ENCODE assay signal across 16 mouse cellular contexts in genomic region chr7:132278658-132279057, GRCm38 (mm10). TPM values are rescaled to one million over a fixed set of nuclear protein-coding genes. Genes with fewer than 3 reads are reported as not detected.
A peak's percentile ranks its signal among the peaks of the same experiment; 100 is the strongest.
DNase-seq lines count a peak whose midpoint lies in the region; ATAC-seq and TF ChIP-seq lines count a peak whose summit lies in the region.
"Had no signal": no experiment of that assay in that cellular context is flagged by ENCODE, and none has a peak within 500 bp of the region (broad histone marks: within the 10 kb centered on the region; RNA-seq: fewer than 3 reads in every experiment).

No protein-coding gene starts in this region.

- ATAC-seq in liver, embryonic 11.5 days (replicated peaks; ENCODE audit: low FRiP score): peak; percentile 31; the same call in 1 of the 2 replicates
- ATAC-seq in liver, embryonic 12.5 days: no peak; the same call in 1 of the 2 replicates
- peak; percentile 34; the same call in 1 of the 2 replicates for ATAC-seq in liver, embryonic 13.5 days (ENCODE audit: low read depth)
- ATAC-seq in forebrain, embryonic 14.5 days: no peak
- ATAC-seq: forebrain, embryonic 16.5 days; hindbrain, postnatal 0 days had no signal

- no peaks in the 10 kb centered on the region for H3K27me3 ChIP-seq in liver, embryonic 11.5 days (replicated peaks; ENCODE audit: control insufficient read depth, insufficient read depth, low read length)
- H3K27me3 ChIP-seq in liver, embryonic 12.5 days (replicated peaks): no peaks in the 10 kb centered on the region
- H3K27me3 ChIP-seq in liver, embryonic 13.5 days: no peaks in the 10 kb centered on the region
- H3K27me3 ChIP-seq in forebrain, embryonic 14.5 days (replicated peaks; ENCODE audit: control insufficient read depth, insufficient read depth, low read length): no peaks in the 10 kb centered on the region
- H3K27me3 ChIP-seq: embryonic facial prominence, embryonic 13.5 days; limb, embryonic 15.5 days had no signal

- H3K4me2 ChIP-seq in liver, embryonic 11.5 days: no peak overlapping the region
- H3K4me2 ChIP-seq in liver, embryonic 12.5 days: no peak overlapping the region
- H3K4me2 ChIP-seq in liver, embryonic 13.5 days: no peak overlapping the region
- H3K4me2 ChIP-seq in forebrain, embryonic 14.5 days (ENCODE audit: low read length): no peak overlapping the region
- H3K4me2 ChIP-seq: embryonic facial prominence, embryonic 13.5 days; limb, embryonic 15.5 days had no signal

- H3K36me3 ChIP-seq in liver, embryonic 11.5 days (ENCODE audit: control insufficient read depth, insufficient read depth, low read length): no peaks in the 10 kb centered on the region
- no peaks in the 10 kb centered on the region for H3K36me3 ChIP-seq in liver, embryonic 12.5 days
- H3K36me3 ChIP-seq in liver, embryonic 13.5 days: no peaks in the 10 kb centered on the region
- H3K36me3 ChIP-seq in forebrain, embryonic 14.5 days (ENCODE audit: control insufficient read depth, insufficient read depth, low read length): no peaks in the 10 kb centered on the region
- H3K36me3 ChIP-seq: limb, embryonic 15.5 days had no signal

- intact Hi-C loops in left cerebral cortex, postnatal 36 days (cut with DNase I): no loop called here
- intact Hi-C loops in left cerebral cortex, adult 2 months (cut with DNase I): no loop called here

- no peak overlapping the region for H3K4me3 ChIP-seq in liver, embryonic 11.5 days (ENCODE audit: low read depth, low read length)
- H3K4me3 ChIP-seq in liver, embryonic 12.5 days: no peak overlapping the region
- H3K4me3 ChIP-seq in liver, embryonic 13.5 days (replicated peaks): no peak overlapping the region
- H3K4me3 ChIP-seq in forebrain, embryonic 14.5 days (ENCODE audit: low read depth, low read length): no peak overlapping the region
- H3K4me3 ChIP-seq in left cerebral cortex, adult 2 months: no peak overlapping the region
- H3K4me3 ChIP-seq: embryonic facial prominence, embryonic 13.5 days; limb, embryonic 15.5 days had no signal

- H3K9ac ChIP-seq in liver, embryonic 11.5 days (ENCODE audit: low read depth, low read length): no peak overlapping the region
- H3K9ac ChIP-seq in liver, embryonic 12.5 days: no peak overlapping the region
- no peak overlapping the region for H3K9ac ChIP-seq in liver, embryonic 13.5 days
- no peak overlapping the region for H3K9ac ChIP-seq in forebrain, embryonic 14.5 days (ENCODE audit: low read length)
- H3K9ac ChIP-seq: embryonic facial prominence, embryonic 13.5 days; limb, embryonic 15.5 days had no signal

- H3K27ac ChIP-seq in liver, embryonic 11.5 days (ENCODE audit: low read depth, low read length): no peak overlapping the region
- no peak overlapping the region for H3K27ac ChIP-seq in liver, embryonic 12.5 days
- no peak overlapping the region for H3K27ac ChIP-seq in liver, embryonic 13.5 days
- no peak overlapping the region for H3K27ac ChIP-seq in forebrain, embryonic 14.5 days (ENCODE audit: low read depth, low read length)
- H3K27ac ChIP-seq in left cerebral cortex, adult 2 months: no peak overlapping the region
- H3K27ac ChIP-seq: embryonic facial prominence, embryonic 13.5 days; hindbrain, postnatal 0 days; limb, embryonic 15.5 days had no signal

- 22% methylated on average over 3 of the region's 3 CpGs for WGBS in liver, embryonic 11.5 days
- WGBS in liver, embryonic 12.5 days (ENCODE audit: insufficient replicate concordance): 14% methylated on average over 3 of the region's 3 CpGs
- WGBS in liver, embryonic 13.5 days (ENCODE audit: insufficient replicate concordance): 27% methylated on average over 3 of the region's 3 CpGs
- WGBS in forebrain, embryonic 14.5 days: 92% methylated on average over 3 of the region's 3 CpGs

- no peak for TF ChIP-seq CTCF in left cerebral cortex, adult 2 months (IDR thresholded peaks at IDR 0.05)

- H3K4me1 ChIP-seq in liver, embryonic 11.5 days (replicated peaks; ENCODE audit: control insufficient read depth, insufficient read depth, low read length): peaks cover 15% of the 10 kb centered on the region
- peaks cover 22% of the 10 kb centered on the region; the same call in 1 of the 2 replicates for H3K4me1 ChIP-seq in liver, embryonic 12.5 days
- peaks cover 15% of the 10 kb centered on the region for H3K4me1 ChIP-seq in liver, embryonic 13.5 days (replicated peaks)
- peaks cover 25% of the 10 kb centered on the region for H3K4me1 ChIP-seq in forebrain, embryonic 14.5 days (ENCODE audit: control insufficient read depth, insufficient read depth, low read length)
- H3K4me1 ChIP-seq: limb, embryonic 15.5 days had no signal

- peak; percentile 60 for DNase-seq in adrenal gland, adult 2 months
- no peak for DNase-seq in adrenal gland, postnatal 25 days
- no peak for DNase-seq in liver, embryonic 11.5 days (ENCODE audit: low spot score)
- DNase-seq in liver, embryonic 13.5 days: no peak
- DNase-seq in forebrain, embryonic 14.5 days (ENCODE audit: low spot score): no peak
- no peak for DNase-seq in left cerebral cortex, postnatal 36 days (ENCODE audit: low spot score in 2 of 2)
- no peak for DNase-seq in left cerebral cortex, adult 2 months (ENCODE audit: extremely low spot score in 1 of 2, low spot score in 2 of 2)
- DNase-seq: cerebellum, adult 8-10 months; gastrocnemius, postnatal 36 days; layer of hippocampus, adult 9-11 months; right cerebral cortex, postnatal 25 days had no signal

- H3K9me3 ChIP-seq in liver, embryonic 11.5 days (ENCODE audit: control insufficient read depth, low read length): no peaks in the 10 kb centered on the region
- H3K9me3 ChIP-seq in liver, embryonic 12.5 days (replicated peaks): no peaks in the 10 kb centered on the region
- H3K9me3 ChIP-seq in liver, embryonic 13.5 days (replicated peaks): no peaks in the 10 kb centered on the region
- H3K9me3 ChIP-seq in forebrain, embryonic 14.5 days (replicated peaks; ENCODE audit: control insufficient read depth, low read length): no peaks in the 10 kb centered on the region
- H3K9me3 ChIP-seq: embryonic facial prominence, embryonic 13.5 days; limb, embryonic 15.5 days had no signal

RNA-seq across cellular contexts. Expression of gene Chst15, which starts 38.4 kb away (rescaled TPM):
- total RNA-seq in adrenal gland, adult 2 months (2021): 10 to 100 TPM; 37.3 to 46.2 TPM
- polyA plus RNA-seq in adrenal gland, adult 2 months (2012; rRNA removed): 9.6 and 10.4 TPM in 2 replicates
- total RNA-seq in adrenal gland, postnatal 25 days (2021): 33.6 and 41.1 TPM in 2 replicates
- 12.8 and 14.1 TPM in 2 replicates for polyA plus RNA-seq in liver, embryonic 11.5 days (2014; fragmentation: Nextera tagmentation; extraction: Ambion mirVana)
- polyA plus RNA-seq in liver, embryonic 12.5 days (2016; fragmentation: Nextera tagmentation; extraction: Ambion mirVana): 8.9 and 9.5 TPM in 2 replicates
- polyA plus RNA-seq in liver, embryonic 13.5 days (2015; fragmentation: Nextera tagmentation; extraction: Ambion mirVana): 4.6 and 5.5 TPM in 2 replicates
- 8.4 and 10.8 TPM in 2 replicates for polyA plus RNA-seq in forebrain, embryonic 14.5 days (2014; fragmentation: Nextera tagmentation; extraction: Ambion mirVana)
- total RNA-seq in left cerebral cortex, postnatal 36 days (2021): 10 to 100 TPM; 38.1 to 49.1 TPM
- total RNA-seq in left cerebral cortex, adult 2 months (2021): 10 to 100 TPM; 43.0 to 44.6 TPM

Comparison
In these comparisons a context has a peak if more than half of its experiments do, and no peak if none do; other contexts are left out.
1. ATAC-seq: peak in liver, embryonic 11.5 days (single experiment) and liver, embryonic 13.5 days (single experiment); none in liver, embryonic 12.5 days (single experiment) and forebrain, embryonic 14.5 days (single experiment).